Mouse (Mus musculus) left cerebral cortex, postnatal 36 days (tissue): ENCODE data around the gene Nipa2. TPM values are rescaled to one million over a fixed set of nuclear protein-coding genes. Genes with fewer than 3 reads are reported as not detected.
"Not testable (repeated sequence)": the region's sequence is repeated elsewhere in the genome, so short reads cannot be mapped to it uniquely, and the experiment has no call there.

Experiments
- DNase-seq, 2 experiments: peaks; one replicate each; pipeline ENCODE4 v3.0.0; 2021 to 2022; ENCODE audit warnings: low spot score in 2 of 2, mixed read lengths in 1 of 2
- intact Hi-C: fragments of 180-260 bp; cut with DNase I; formaldehyde crosslinking; loops from one replicate; pipeline ENCODE4 v1.15.1; 2025
- total RNA-seq, 2 experiments: library from RNA; stranded (reverse); gene quantifications; 2 replicates each; pipeline ENCODE4 v1.2.3; 2021

Nipa2 gene
- total RNA-seq, 2 experiments from 2014 or later, result 51.0 to 59.2 TPM

GRCm38 (mm10) chr7:55957178-55957577 lies 5.1 kb downstream of the Nipa2 start:
- DNase-seq, result no peak
- intact Hi-C loops, result no loop called here

DNA sequence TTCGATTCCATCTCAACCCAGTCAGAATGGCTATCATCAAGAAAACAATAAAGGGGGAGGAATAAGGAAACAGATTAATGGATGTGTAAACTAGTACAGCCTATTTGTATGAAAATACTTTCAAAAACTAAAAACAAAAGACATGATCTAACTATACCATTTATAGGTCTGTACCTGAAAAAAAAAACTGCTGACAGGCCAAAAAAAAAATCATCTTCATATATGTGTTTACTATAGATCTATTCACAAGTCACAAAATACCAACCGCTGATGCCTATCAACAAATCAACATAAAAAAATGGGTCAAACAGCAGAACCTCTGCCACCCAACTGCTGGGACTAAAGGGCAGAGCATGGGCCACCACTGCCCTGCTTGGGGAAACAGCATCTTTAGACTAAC lies 6.2 kb downstream of the Nipa2 start:
- no peak for DNase-seq

DNA sequence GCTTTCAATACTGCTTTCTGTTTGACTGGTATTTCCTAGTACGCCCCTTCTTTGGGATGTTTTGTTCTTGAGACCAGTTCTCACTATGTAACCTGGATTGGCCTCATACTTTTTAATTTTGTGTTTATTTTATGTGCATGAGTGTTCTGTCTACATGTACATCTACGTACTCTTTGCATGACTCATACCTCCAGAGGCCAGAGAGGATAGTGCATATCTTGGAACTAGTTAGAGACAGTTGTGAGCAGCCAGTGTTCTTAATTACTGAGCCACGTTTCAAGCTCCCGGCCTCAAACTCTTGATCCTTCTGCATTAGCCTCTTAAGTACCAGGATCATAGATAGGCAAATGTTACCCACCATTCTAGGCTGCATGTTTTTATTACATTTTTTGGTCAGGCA lies 23.9 kb downstream of the Nipa2 start:
- DNase-seq, result no peak
- intact Hi-C loops, result no loop called here

More for the DNA sequence above, 6.2 kb downstream of the Nipa2 start:
- intact Hi-C loops, result no loop called here

- DNase-seq, result no peak
- intact Hi-C loops, result no loop called here
Measured at GRCm38 (mm10) chr7:55935025-55935424, 27.3 kb downstream of the Nipa2 start.

DNA sequence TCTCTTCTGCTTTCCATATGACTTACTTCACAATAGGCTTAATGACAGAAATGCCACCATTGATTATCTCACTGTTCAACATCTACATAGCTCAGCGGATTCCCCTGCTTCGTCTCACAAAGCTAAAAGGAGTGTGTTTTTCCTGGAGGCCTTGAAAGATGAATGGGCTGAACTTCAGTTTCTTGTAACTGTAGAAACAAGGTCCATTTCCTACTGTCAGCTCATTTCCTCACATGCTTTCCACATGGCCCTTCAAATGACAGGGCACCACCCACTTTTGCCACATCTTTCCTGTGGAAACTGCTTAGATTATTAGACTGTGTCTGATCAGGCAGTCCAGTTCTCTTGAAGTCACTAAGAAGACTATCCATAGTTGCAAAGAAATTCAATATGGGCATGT lies 33.6 kb downstream of the Nipa2 start:
- intact Hi-C loops, result no loop called here
- DNase-seq, result no peak

DNA sequence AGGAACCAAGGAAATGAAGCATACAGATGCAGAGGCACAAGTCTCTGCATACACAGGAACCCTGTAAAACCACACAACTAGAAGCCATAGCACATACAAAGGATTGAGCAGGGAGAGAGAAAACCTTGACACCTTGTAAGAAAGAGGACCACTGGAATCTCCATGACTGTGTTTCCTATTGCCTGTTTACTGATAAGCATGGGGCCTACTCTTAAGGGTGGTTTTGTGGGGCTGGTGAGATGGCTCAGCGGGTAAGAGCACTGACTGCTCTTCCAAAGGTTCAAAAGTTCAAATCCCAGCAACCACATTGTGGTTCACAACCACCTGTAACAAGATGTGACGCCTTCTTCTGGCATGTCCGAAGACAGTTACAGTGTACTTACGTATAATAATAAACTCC lies 35.0 kb downstream of the Nipa2 start:
- intact Hi-C loops, result no loop called here
- DNase-seq, result no peak

- intact Hi-C loops, DNase-seq: not testable (repeated sequence)
Measured at GRCm38 (mm10) chr7:55918365-55918764, 43.9 kb downstream of the Nipa2 start.

- DNase-seq, result no peak
- intact Hi-C loops, result no loop called here
Measured at GRCm38 (mm10) chr7:55912118-55912517, 50.2 kb downstream of the Nipa2 start.

- DNase-seq, result no peak
- intact Hi-C loops, result no loop called here
Measured at GRCm38 (mm10) chr7:55911371-55911770, 50.9 kb downstream of the Nipa2 start.

DNA sequence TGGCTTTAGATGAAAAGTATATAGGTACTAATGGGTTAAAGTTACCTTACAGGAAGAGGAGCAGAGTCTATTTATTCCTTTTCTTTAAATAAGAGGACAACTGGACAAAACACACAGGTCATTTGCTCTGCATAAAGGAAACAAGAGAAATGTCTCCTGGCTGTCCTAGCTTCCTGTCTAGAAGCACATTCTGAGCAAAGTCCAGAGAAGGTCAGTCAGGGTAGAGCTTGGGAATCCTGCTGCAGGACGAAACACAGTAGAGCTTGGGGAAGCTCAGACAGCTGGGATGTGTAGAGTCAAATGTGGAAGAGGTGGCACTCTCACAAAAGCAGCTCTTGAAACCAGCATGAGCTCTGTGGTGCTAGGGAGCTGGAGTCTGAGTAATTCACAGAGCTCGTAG lies 51.9 kb downstream of the Nipa2 start:
- DNase-seq, result no peak
- intact Hi-C loops, result no loop called here

GRCm38 (mm10) chr7:55909519-55909918 lies 52.8 kb downstream of the Nipa2 start:
- DNase-seq, result no peak
- intact Hi-C loops, result no loop called here

DNA sequence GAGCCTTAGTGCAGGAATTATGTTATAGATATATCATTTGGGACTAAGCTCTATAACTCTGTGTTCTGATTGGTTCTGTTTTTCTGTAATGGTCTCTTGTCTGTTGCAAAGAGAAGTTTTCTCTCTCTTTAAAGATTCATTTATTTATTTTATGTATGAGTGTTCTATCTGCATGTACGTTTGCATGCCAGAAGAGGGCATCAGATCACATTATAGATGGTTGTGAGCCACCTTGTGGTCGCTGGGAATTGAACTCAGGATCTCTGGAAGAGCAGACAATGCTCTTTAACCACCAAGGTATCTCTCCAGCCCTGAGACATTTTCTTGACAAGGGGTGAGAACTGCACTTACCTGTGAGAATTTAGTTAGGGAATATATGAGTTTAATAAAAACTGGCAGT lies 56.8 kb downstream of the Nipa2 start:
- DNase-seq, result no peak
- intact Hi-C loops, result no loop called here

DNA sequence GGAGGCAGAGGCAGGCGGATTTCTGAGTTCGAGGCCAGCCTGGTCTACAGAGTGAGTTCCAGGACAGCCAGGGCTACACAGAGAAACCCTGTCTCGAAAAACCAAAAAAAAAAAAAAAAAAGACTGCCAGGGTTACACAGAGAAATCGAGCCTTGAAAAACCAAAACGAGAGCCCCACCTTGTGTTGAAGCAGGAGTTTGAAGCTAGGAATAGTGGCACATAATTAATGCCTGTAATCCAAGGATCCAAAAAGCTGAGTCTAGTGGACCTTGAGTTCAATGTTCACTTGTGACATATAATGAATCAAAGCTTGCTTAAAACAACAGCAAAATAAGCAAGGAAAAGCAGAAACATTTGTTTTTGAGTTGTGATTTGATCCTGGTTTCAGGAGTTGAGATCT lies 58.5 kb downstream of the Nipa2 start:
- intact Hi-C loops, result loop anchor here (5.0 kb wide), 1 partner anchor 81 kb away; no protein-coding TSS in a partner anchor
- DNase-seq, result no peak

- intact Hi-C loops, result no loop called here
- no peak for DNase-seq
Measured at GRCm38 (mm10) chr7:55891797-55892196, 70.5 kb downstream of the Nipa2 start.

GRCm38 (mm10) chr7:55890731-55891130 lies 71.5 kb downstream of the Nipa2 start:
- peak; percentile 25 to 42 for DNase-seq
- intact Hi-C loops, result no loop called here

- intact Hi-C loops, result no loop called here
- no peak for DNase-seq
Measured at GRCm38 (mm10) chr7:55889996-55890395, 72.3 kb downstream of the Nipa2 start.

- DNase-seq, result no peak
- intact Hi-C loops, result no loop called here
Measured at GRCm38 (mm10) chr7:55888603-55889002, 73.7 kb downstream of the Nipa2 start.

Other genes with a start within 250 kb of the Nipa2 start
- 10 to 100 TPM; 13.1 to 13.2 TPM for gene Siglech, start 194.3 kb downstream of the Nipa2 start, total RNA-seq
- gene Tubgcp5, start 168.3 kb downstream of the Nipa2 start, total RNA-seq, result 10 to 100 TPM; 30.9 to 35.5 TPM
- 10 to 100 TPM; 65.5 to 73.2 TPM for gene Cyfip1, start 120.7 kb downstream of the Nipa2 start, total RNA-seq
- 10 to 100 TPM; 62.1 to 71.4 TPM for gene Nipa1, start 57.5 kb upstream of the Nipa2 start, total RNA-seq
- gene Herc2, start 87.7 kb upstream of the Nipa2 start, total RNA-seq, result 100 to 1,000 TPM; 134 to 143 TPM